Comparison of ENCODE assay signal across 10 mouse cellular contexts in the genomic region with DNA sequence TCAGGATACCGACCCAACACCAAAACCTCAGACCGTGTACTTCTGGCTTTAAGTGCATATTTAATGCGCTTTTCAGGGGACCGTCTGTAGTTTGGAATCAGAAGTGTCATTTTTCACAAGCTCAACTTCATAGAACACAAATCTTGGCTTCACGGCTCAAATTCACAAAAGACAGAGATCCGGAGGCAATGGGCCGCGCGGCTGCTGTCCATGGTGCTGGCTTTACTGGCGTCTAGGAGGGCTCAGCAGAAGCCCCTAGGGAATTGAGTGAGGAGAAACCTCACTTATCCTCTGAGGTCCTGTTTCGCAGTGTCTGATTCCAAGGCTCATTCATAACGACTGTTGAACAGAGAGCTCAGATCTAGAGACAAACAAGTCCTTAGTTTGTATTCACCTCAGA.
DNase-seq lines count a peak whose midpoint lies in the region; ATAC-seq lines count a peak whose summit lies in the region.
"Had no signal": no experiment of that assay in that cellular context is flagged by ENCODE, and none has a peak within 500 bp of the region (broad histone marks: within the 10 kb centered on the region; RNA-seq: fewer than 3 reads in every experiment).

No protein-coding gene starts in this region.

- WGBS in liver, embryonic 11.5 days, result 33% methylated on average over 12 of the region's 12 CpGs
- 34% methylated on average over 12 of the region's 12 CpGs for WGBS in liver, embryonic 12.5 days (ENCODE audit: insufficient replicate concordance)
- WGBS in embryonic facial prominence, embryonic 11.5 days, result 31% methylated on average over 12 of the region's 12 CpGs

- H3K27ac ChIP-seq in liver, embryonic 11.5 days (ENCODE audit: low read depth, low read length), result no peak overlapping the region
- no peak overlapping the region for H3K27ac ChIP-seq in liver, embryonic 12.5 days
- no peak overlapping the region for H3K27ac ChIP-seq in embryonic facial prominence, embryonic 11.5 days (replicated peaks; ENCODE audit: low read depth, low read length)
- H3K27ac ChIP-seq: stomach, embryonic 15.5 days had no signal

- no peaks in the 10 kb centered on the region for H3K9me3 ChIP-seq in liver, embryonic 11.5 days (ENCODE audit: control insufficient read depth, low read length)
- no peaks in the 10 kb centered on the region for H3K9me3 ChIP-seq in liver, embryonic 12.5 days (replicated peaks)
- H3K9me3 ChIP-seq in embryonic facial prominence, embryonic 11.5 days (replicated peaks; ENCODE audit: control insufficient read depth, low read length), result no peaks in the 10 kb centered on the region
- H3K9me3 ChIP-seq: stomach, embryonic 15.5 days had no signal

- H3K4me1 ChIP-seq in liver, embryonic 11.5 days (replicated peaks; ENCODE audit: control insufficient read depth, insufficient read depth, low read length), result no peaks in the 10 kb centered on the region
- no peaks in the 10 kb centered on the region for H3K4me1 ChIP-seq in liver, embryonic 12.5 days
- H3K4me1 ChIP-seq in embryonic facial prominence, embryonic 11.5 days (ENCODE audit: control insufficient read depth, insufficient read depth, low read length), result no peaks in the 10 kb centered on the region
- H3K4me1 ChIP-seq: stomach, embryonic 15.5 days had no signal

- no peak for ATAC-seq in liver, embryonic 11.5 days (replicated peaks; ENCODE audit: low FRiP score)
- no peak for ATAC-seq in liver, embryonic 12.5 days
- ATAC-seq in embryonic facial prominence, embryonic 11.5 days (replicated peaks; ENCODE audit: insufficient number of reproducible peaks, low FRiP score, low TSS enrichment, low read depth), result no peak

- intact Hi-C loops in left cerebral cortex, postnatal 36 days (cut with DNase I), result no loop called here

- H3K4me3 ChIP-seq in liver, embryonic 11.5 days (ENCODE audit: low read depth, low read length), result no peak overlapping the region
- H3K4me3 ChIP-seq in liver, embryonic 12.5 days, result no peak overlapping the region
- H3K4me3 ChIP-seq in embryonic facial prominence, embryonic 11.5 days (ENCODE audit: low read depth, low read length), result no peak overlapping the region
- H3K4me3 ChIP-seq: stomach, embryonic 15.5 days had no signal

- no peaks in the 10 kb centered on the region for H3K27me3 ChIP-seq in liver, embryonic 11.5 days (replicated peaks; ENCODE audit: control insufficient read depth, insufficient read depth, low read length)
- H3K27me3 ChIP-seq in liver, embryonic 12.5 days (replicated peaks), result no peaks in the 10 kb centered on the region
- no peaks in the 10 kb centered on the region for H3K27me3 ChIP-seq in embryonic facial prominence, embryonic 11.5 days (ENCODE audit: control insufficient read depth, insufficient read depth, low read length)
- H3K27me3 ChIP-seq: stomach, embryonic 15.5 days had no signal

- no peak overlapping the region for H3K4me2 ChIP-seq in liver, embryonic 11.5 days
- no peak overlapping the region for H3K4me2 ChIP-seq in liver, embryonic 12.5 days
- H3K4me2 ChIP-seq in embryonic facial prominence, embryonic 11.5 days (ENCODE audit: low read depth, low read length), result no peak overlapping the region
- H3K4me2 ChIP-seq: stomach, embryonic 15.5 days had no signal

- no peak overlapping the region for H3K9ac ChIP-seq in liver, embryonic 11.5 days (ENCODE audit: low read depth, low read length)
- H3K9ac ChIP-seq in liver, embryonic 12.5 days, result no peak overlapping the region
- no peak overlapping the region for H3K9ac ChIP-seq in embryonic facial prominence, embryonic 11.5 days (replicated peaks; ENCODE audit: low read length)
- H3K9ac ChIP-seq: stomach, embryonic 15.5 days had no signal

- peak; percentile 53 for DNase-seq in gastrocnemius, postnatal 10 days
- no peak for DNase-seq in gastrocnemius, postnatal 25 days
- peak; percentile 44 for DNase-seq in liver, embryonic 11.5 days (ENCODE audit: low spot score)
- DNase-seq in NIH3T3 (ENCODE audit: low read depth), result peak; percentile 30
- DNase-seq in embryonic facial prominence, embryonic 11.5 days (ENCODE audit: low spot score), result peak; percentile 82
- DNase-seq in natural killer cell, adult 2 months (ENCODE audit: low spot score in 2 of 2), result no peak
- no peak for DNase-seq in left cerebral cortex, postnatal 36 days (ENCODE audit: low spot score in 2 of 2)
- DNase-seq: cerebellum, postnatal 14 days had no signal

- no peaks in the 10 kb centered on the region for H3K36me3 ChIP-seq in liver, embryonic 11.5 days (ENCODE audit: control insufficient read depth, insufficient read depth, low read length)
- H3K36me3 ChIP-seq in liver, embryonic 12.5 days, result no peaks in the 10 kb centered on the region
- H3K36me3 ChIP-seq in embryonic facial prominence, embryonic 11.5 days (replicated peaks; ENCODE audit: control insufficient read depth, insufficient read depth, low read depth, low read length), result no peaks in the 10 kb centered on the region
- H3K36me3 ChIP-seq: stomach, embryonic 15.5 days had no signal

Comparison
In these comparisons a context has a peak if more than half of its experiments do, and no peak if none do; other contexts are left out.
1. DNase-seq: peak in gastrocnemius, postnatal 10 days (single experiment), liver, embryonic 11.5 days (single experiment), NIH3T3 (single experiment) and embryonic facial prominence, embryonic 11.5 days (single experiment); none in gastrocnemius, postnatal 25 days (single experiment), natural killer cell, adult 2 months (0 of 2) and left cerebral cortex, postnatal 36 days (0 of 2).